Mouse (Mus musculus) liver, adult (tissue): Measurements from ENCODE around the gene Copg1.

ENCODE experiments used
- GATA4 ChIP-seq: IDR thresholded peaks from 2 replicates; pipeline ENCODE4 v1.6.1; 2014; ENCODE audit warnings: mild to moderate bottlenecking, low read length; ENCODE audit not compliant: insufficient replicate concordance

The Copg1 gene

DNA sequence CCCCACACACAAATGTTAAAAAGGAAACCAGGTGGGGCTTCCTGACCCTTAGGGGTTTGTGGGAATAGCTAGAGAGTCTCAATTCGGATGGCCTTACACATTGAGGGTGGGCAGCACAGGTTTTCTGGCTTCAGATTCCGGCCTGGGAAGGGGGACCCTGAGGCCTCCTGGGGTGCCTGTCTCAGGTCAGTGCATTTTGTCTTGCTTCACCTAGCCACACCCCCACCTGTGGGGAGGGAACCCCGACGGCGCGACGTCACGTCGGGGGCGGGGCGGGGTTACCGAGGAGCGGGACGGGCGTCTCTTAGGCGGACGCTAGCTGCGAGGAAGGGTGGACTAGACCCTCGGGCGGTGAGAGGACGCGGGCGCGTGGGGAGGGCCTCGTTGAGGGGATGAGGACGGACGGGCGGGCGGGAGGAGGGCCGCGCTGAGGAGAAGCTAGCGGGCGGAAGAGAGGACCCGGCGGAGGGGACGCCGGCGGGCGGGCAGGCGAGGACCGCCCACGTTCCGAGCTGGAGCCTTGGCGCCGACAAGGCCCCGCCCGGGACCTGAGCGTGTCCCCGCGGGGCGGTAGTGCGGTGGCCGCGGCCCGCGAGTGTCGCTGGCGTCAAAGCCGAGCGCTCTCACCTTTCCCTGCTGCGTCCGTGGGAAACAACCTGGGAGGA lies 26.2 kb downstream of the Copg1 start, which contains the start of gene Hmces:
Hmces (plus strand) TSS at position 275 of the 665 bp plus-strand sequence.
- TF ChIP-seq GATA4 = no peak

DNA sequence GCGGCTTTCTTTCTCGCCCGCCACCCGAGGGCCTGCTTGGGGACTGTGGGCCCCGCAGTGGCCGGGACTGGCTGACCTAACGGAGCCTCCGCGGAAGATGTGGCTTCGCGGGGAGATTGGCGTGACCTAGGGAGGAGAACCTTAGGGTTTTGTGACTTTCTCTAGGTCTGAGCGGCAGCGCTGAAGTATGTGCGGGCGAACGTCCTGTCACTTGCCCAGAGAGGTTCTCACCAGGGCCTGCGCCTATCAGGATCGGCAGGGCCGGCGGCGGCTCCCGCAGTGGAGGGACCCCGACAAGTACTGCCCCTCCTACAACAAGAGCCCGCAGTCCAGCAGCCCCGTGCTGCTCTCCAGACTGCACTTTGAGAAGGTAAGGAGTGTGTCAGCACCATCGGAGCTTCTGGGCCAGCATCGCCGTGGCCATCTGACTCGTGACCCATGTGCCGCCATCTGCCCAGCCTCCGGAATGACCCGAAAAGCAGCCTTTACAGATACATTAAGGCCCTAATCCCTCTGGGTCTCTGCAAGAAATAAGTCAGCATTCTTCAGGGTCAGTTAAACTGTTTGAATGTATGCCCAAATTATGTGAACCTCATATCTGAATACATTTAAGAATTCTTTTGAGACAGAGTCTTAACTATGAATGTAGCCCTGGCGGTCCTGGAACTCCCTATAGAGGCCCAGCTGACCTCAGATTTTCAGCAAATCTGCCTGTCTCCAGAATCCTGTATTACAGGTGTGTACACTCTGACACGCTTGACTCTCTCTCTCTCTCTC lies 26.9 kb downstream of the Copg1 start:
- no peak for TF ChIP-seq GATA4

GRCm38 (mm10) chr6:87915939-87916338 lies 28.3 kb downstream of the Copg1 start:
- no peak for TF ChIP-seq GATA4

- TF ChIP-seq GATA4 = no peak
These were observed 33.6 kb downstream of the Copg1 start for GRCm38 (mm10) chr6:87921201-87921600.

DNA sequence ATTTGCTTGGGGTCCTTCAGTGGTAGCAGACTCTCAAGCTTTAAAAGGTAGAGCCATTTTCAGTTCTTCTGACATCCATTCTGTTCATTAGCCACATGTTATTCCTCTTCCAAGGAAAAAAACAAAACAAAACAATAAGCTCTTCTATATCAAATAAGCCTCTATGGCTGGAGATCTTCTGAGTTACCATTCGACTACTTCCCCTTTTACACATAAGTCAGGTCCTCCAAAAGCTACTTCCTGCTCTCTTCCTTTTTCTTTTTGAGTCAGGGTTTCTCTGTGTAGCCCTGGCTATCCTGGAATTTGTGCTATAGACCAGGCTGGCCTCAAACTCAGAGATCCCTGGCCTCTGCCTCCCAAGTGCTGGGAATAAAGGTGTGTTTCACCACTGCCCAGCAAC lies 36.0 kb downstream of the Copg1 start:
- no peak for TF ChIP-seq GATA4

GRCm38 (mm10) chr6:87935037-87935436 lies 47.4 kb downstream of the Copg1 start:
- TF ChIP-seq GATA4 = no peak

DNA sequence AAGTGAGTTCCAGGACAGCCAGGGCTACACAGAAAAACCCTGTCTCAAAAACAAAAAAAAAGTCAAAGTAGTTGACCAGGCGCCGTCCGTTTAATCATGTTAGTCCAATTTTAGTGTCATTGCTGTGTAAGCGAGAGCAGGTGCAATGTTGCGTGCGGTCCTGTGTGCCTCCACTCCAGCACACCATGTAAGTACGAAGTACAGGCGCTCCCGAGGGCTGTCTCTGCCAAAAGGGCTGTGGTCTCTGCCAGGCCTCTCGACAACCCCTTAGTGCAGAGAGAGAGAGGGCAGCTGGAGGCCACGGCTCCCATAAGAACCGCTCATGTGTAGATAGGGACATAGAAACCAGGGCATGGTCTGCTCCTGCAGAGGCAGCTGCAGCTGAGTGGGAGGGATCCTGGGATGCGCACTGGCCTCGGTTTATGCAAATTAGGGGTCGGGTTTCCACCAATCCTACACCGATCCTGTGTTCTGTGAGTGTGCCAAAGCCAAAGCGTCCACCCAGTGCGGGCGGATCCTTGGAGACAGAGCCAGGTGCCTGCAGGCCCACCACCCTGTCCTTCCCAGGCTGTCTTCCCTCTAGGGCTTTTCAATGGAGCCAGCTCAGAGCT lies 49.7 kb downstream of the Copg1 start:
- TF ChIP-seq GATA4 = no peak

DNA sequence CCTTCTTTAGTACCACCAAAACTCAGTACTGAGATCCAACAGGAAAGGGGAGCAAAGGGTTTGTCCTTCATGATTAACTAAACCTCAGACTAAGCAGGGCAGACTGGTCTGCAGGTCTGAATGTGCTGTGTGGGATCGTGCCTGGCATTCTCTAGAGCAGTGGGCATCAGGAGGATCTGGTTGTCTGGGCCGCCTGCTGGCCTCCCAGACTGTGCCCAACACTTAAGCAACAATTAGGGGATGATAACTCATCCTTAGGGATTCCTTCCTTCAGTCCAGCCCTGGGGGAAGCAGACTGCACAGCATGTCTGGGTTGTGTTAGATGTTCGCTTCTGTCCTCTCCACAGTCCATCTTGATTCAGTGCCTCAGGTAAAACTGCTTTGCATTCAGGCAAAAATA lies 51.3 kb downstream of the Copg1 start:
- TF ChIP-seq GATA4 = no peak

- TF ChIP-seq GATA4 = no peak
These were observed 54.6 kb downstream of the Copg1 start for GRCm38 (mm10) chr6:87942179-87942578.
